1 mouse cellular context compared by ENCODE assay signal in the genomic region with DNA sequence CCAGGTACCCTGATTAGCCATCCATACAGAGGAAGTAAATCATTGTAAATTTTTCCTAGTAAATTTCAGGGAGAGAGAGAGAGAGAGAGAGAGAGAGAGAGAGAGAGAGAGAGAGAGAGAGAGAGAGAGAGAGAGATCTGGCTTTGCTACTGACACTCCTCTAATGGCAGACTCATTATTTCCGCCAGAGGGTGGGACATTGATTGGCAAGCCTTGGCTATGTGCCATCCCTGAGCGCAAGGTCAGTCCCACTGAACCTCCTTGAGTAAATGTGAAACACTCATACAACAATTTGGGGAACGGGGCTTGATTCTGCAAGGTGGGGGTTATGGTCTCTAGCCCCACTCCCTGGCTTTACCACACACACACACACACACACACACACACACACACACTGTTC.
TF ChIP-seq lines count a peak whose summit lies in the region.

No protein-coding gene starts in this region.

TF ChIP-seq in CH12.LX, 34 proteins besides CTCF, POLR2A, EP300 and RAD21:
- TF ChIP-seq USF1 (IDR thresholded peaks at IDR 0.05; ENCODE audit: low read depth, low read length) (no peak), ETS1 (conservative IDR thresholded peaks at IDR 0.05; ENCODE audit: low read depth, low read length) (no peak), SIN3A (IDR thresholded peaks at IDR 0.05; ENCODE audit: low read length) (no peak), ZMIZ1 (IDR thresholded peaks at IDR 0.05; ENCODE audit: low read depth, low read length) (no peak), NRF1 (IDR thresholded peaks at IDR 0.05; ENCODE audit: low read depth, low read length) (no peak), SMC3 (IDR thresholded peaks at IDR 0.05; ENCODE audit: low read depth, low read length) (no peak), JUND (conservative IDR thresholded peaks at IDR 0.05; ENCODE audit: low read depth, low read length) (peak; percentile 62), PAX5 (IDR thresholded peaks at IDR 0.05; ENCODE audit: low read length) (no peak), JUN (IDR thresholded peaks at IDR 0.05; ENCODE audit: insufficient read depth, low read depth, low read length) (peak; percentile 32; the same call in 1 of the 2 replicates), HCFC1 (IDR thresholded peaks at IDR 0.05; ENCODE audit: low read depth, low read length) (0 out of 2 replicates have a peak, but pooled peaks have one; percentile 1), MAX (IDR thresholded peaks at IDR 0.05; ENCODE audit: low read length) (no peak)
